Mouse (Mus musculus) liver, embryonic 14.5 days (tissue): Measurements from ENCODE around the gene Hormad2. TPM values are rescaled to one million over a fixed set of nuclear protein-coding genes. Genes with fewer than 3 reads are reported as not detected.

Experiments used
- ATAC-seq: fragments of 200-750 bp; cut with Nextera tagmentation; 2 replicates; pipeline ENCODE4 v1.8.0; 2017; ENCODE audit warnings: moderate number of reproducible peaks, mild to moderate bottlenecking, moderate library complexity; ENCODE audit not compliant: insufficient read depth
- DNase-seq, 3 experiments: peaks; one replicate each; pipeline ENCODE4 v3.0.0-alpha.2; 2012 to 2013; ENCODE audit warnings: low read depth in 3 of 3, low spot score in 3 of 3
- H3K27ac ChIP-seq: fragments of 300-500 bp; sonication (generic); 2 replicates; pipeline ENCODE4 v1.5.1; 2014; ENCODE audit warnings: moderate library complexity, mild to moderate bottlenecking, control low read depth, inconsistent platforms
- H3K27me3 ChIP-seq: fragments of 300-500 bp; sonication (generic); 2 replicates; pipeline ENCODE4 v1.6.1; 2014; ENCODE audit warnings: mild to moderate bottlenecking, low read length, moderate library complexity; ENCODE audit not compliant: control insufficient read depth, insufficient read depth
- H3K36me3 ChIP-seq: fragments of 300-500 bp; sonication (generic); replicated peaks from 2 replicates; pipeline ENCODE4 v1.6.1; 2014; ENCODE audit warnings: low read depth; ENCODE audit not compliant: control insufficient read depth, insufficient read depth
- H3K4me1 ChIP-seq, 2 experiments: fragments of 200-500 bp in 1 of 2; fragments of 300-500 bp in 1 of 2; sonication (generic) in 1 of 2; replicated peaks; 2 replicates each; pipeline ENCODE4 v1.6.1; 2012 to 2014; ENCODE audit warnings: antibody characterized with exemption in 1 of 2, inconsistent platforms in 1 of 2, low read length in 1 of 2; ENCODE audit not compliant: control insufficient read depth in 2 of 2, insufficient read depth in 2 of 2
- H3K4me2 ChIP-seq: fragments of 300-500 bp; sonication (generic); 2 replicates; pipeline ENCODE4 v1.6.1; 2014; ENCODE audit warnings: low read depth, mild to moderate bottlenecking, control low read depth, moderate library complexity
- H3K4me3 ChIP-seq, 2 experiments: fragments of 200-500 bp in 1 of 2; fragments of 300-500 bp in 1 of 2; sonication (generic) in 1 of 2; 2 replicates each; pipeline ENCODE4 v1.5.1; 2012 to 2014; ENCODE audit warnings: low read depth in 2 of 2, low read length in 2 of 2, mild to moderate bottlenecking in 2 of 2, control low read depth in 1 of 2, inconsistent platforms in 1 of 2, moderate library complexity in 1 of 2; ENCODE audit not compliant: insufficient read depth in 1 of 2
- H3K9ac ChIP-seq: fragments of 300-500 bp; sonication (generic); replicated peaks from 2 replicates; pipeline ENCODE4 v1.6.1; 2014; ENCODE audit warnings: mild to moderate bottlenecking, control low read depth, moderate library complexity
- H3K9me3 ChIP-seq: fragments of 300-500 bp; sonication (generic); 2 replicates; pipeline ENCODE4 v1.6.1; 2016; ENCODE audit warnings: low read length, mixed read lengths; ENCODE audit not compliant: control insufficient read depth
- CTCF ChIP-seq: IDR thresholded peaks from 2 replicates; pipeline ENCODE4 v1.5.1; 2016; ENCODE audit warnings: antibody characterized with exemption, low read depth, control low read depth
- EP300 ChIP-seq: IDR thresholded peaks from 2 replicates; pipeline ENCODE4 v1.6.1; 2016; ENCODE audit warnings: antibody characterized with exemption, low read depth
- WGBS: fragments of 180-500 bp; shearing (Covaris S2); extraction: QIAGEN DNeasy Blood & Tissue Kit; methylation state at CpG from one replicate; pipeline ENCODE4 v1.1.7; 2014; ENCODE audit not compliant: insufficient replicate concordance; 5-methylcytosine and 5-hydroxymethylcytosine counted together
- polyA plus RNA-seq, 2 experiments: library from polyadenylated mRNA; depleted of rRNA in 1 of 2; stranded (reverse) in 1 of 2; unstranded in 1 of 2; fragments of >200 nt; fragmentation: Nextera tagmentation in 1 of 2; extraction: Ambion mirVana in 1 of 2; gene quantifications; 2 replicates each; pipeline versions ENCODE4 v1.2.1 to v1.2.3; 2012 to 2014

The Hormad2 gene
- polyA plus RNA-seq, 2 experiments = 0.32 to 0.33 TPM

GRCm38 (mm10) chr11:4302363-4302913, 138.5 kb downstream of the Hormad2 start:
- Histone ChIP-seq H3K9me3 (no peaks in the 10 kb centered on the region), H3K36me3 (no peaks in the 10 kb centered on the region), H3K4me2 (no peak overlapping the region), H3K4me1 (peaks cover 0 to 2% of the 10 kb centered on the region in 2 experiments; a peak in 1 of 4 replicates), H3K9ac (no peak overlapping the region), H3K4me3 (no peak overlapping the region), H3K27ac (no peak overlapping the region), H3K27me3 (no peaks in the 10 kb centered on the region)
- 51% methylated on average over 5 of the region's 5 CpGs for WGBS
- TF ChIP-seq EP300 (no peak), CTCF (no peak)
- DNase-seq (no peak), ATAC-seq (no peak)

GRCm38 (mm10) chr11:4300683-4301082, 140.2 kb downstream of the Hormad2 start:
- Histone ChIP-seq H3K9ac (no peak overlapping the region), H3K27me3 (no peaks in the 10 kb centered on the region), H3K4me2 (no peak overlapping the region), H3K27ac (no peak overlapping the region), H3K4me1 (peaks cover 0 to 4% of the 10 kb centered on the region in 2 experiments; a peak in 1 of 4 replicates), H3K9me3 (no peaks in the 10 kb centered on the region), H3K36me3 (no peaks in the 10 kb centered on the region), H3K4me3 (no peak overlapping the region)
- WGBS = 51% methylated on average over 3 of the region's 3 CpGs
- no peak for DNase-seq
- no peak for ATAC-seq
- TF ChIP-seq EP300 (no peak), CTCF (no peak)

- no peak overlapping the region for H3K4me3 ChIP-seq
- peaks cover 0 to 7% of the 10 kb centered on the region in 2 experiments; a peak in 2 of 4 replicates for H3K4me1 ChIP-seq
- H3K9me3 ChIP-seq = no peaks in the 10 kb centered on the region
- no peak overlapping the region for H3K27ac ChIP-seq
- DNase-seq (no peak), ATAC-seq (no peak)
- H3K36me3 ChIP-seq = no peaks in the 10 kb centered on the region
- 59% methylated on average over 14 of the region's 14 CpGs for WGBS
- no peak overlapping the region for H3K9ac ChIP-seq
- H3K4me2 ChIP-seq = no peak overlapping the region
- H3K27me3 ChIP-seq = no peaks in the 10 kb centered on the region
- no peak for TF ChIP-seq EP300
- no peak for TF ChIP-seq CTCF
Measured at GRCm38 (mm10) chr11:4299735-4300474, 141.0 kb downstream of the Hormad2 start.

- TF ChIP-seq CTCF (no peak), EP300 (no peak)
- Histone ChIP-seq H3K4me2 (no peak overlapping the region), H3K27ac (no peak overlapping the region), H3K9me3 (no peaks in the 10 kb centered on the region), H3K4me1 (peaks cover 0 to 7% of the 10 kb centered on the region in 2 experiments; a peak in 2 of 4 replicates), H3K36me3 (no peaks in the 10 kb centered on the region), H3K9ac (no peak overlapping the region), H3K27me3 (no peaks in the 10 kb centered on the region), H3K4me3 (no peak overlapping the region)
- DNase-seq (no peak), ATAC-seq (no peak)
- WGBS = 54% methylated on average over 12 of the region's 12 CpGs
Measured at GRCm38 (mm10) chr11:4299191-4299590, 141.7 kb downstream of the Hormad2 start.

DNA sequence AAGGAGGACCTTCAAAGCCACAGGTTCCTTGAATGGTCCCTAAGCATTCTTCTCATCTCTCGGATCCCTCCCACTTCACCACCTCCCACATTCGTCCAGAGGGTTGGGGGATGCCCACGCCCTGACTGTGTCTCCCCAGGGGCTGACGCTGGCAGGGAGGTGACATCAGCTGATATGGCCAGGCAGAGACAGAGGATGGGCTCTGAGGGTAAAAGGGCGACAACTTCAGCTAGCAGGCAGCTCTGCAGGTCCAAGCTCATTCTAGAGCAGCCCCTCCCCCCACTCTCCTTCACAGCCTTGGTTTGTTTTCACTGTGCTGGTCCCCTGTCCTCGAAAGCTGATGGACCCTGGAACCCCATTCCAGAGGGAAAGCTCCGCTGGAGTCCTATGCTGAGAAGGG, 142.3 kb downstream of the Hormad2 start:
- Histone ChIP-seq H3K4me1 (peaks cover 0 to 9% of the 10 kb centered on the region in 2 experiments; a peak in 2 of 4 replicates), H3K9ac (no peak overlapping the region), H3K36me3 (no peaks in the 10 kb centered on the region), H3K27me3 (no peaks in the 10 kb centered on the region), H3K4me2 (no peak overlapping the region), H3K9me3 (no peaks in the 10 kb centered on the region), H3K27ac (no peak overlapping the region), H3K4me3 (no peak overlapping the region)
- 30% methylated on average over 7 of the region's 7 CpGs for WGBS
- TF ChIP-seq EP300 (no peak), CTCF (no peak)
- ATAC-seq (no peak), DNase-seq (no peak)
